Mouse (Mus musculus) heart, embryonic 13.5 days (tissue): Measurements from ENCODE around the gene Mras. TPM values are rescaled to one million over a fixed set of nuclear protein-coding genes. Genes with fewer than 3 reads are reported as not detected.

Source experiments
- ATAC-seq: fragments of 200-750 bp; cut with Nextera tagmentation; 2 replicates; pipeline ENCODE4 v1.8.0; 2017; ENCODE audit warnings: moderate TSS enrichment; ENCODE audit not compliant: insufficient number of reproducible peaks, low FRiP score, low TSS enrichment; ENCODE audit errors: extremely low read depth
- H3K27ac ChIP-seq: fragments of 300-500 bp; sonication (generic); replicated peaks from 2 replicates; pipeline ENCODE4 v1.5.1; 2015; ENCODE audit warnings: moderate library complexity, mild to moderate bottlenecking, inconsistent platforms
- H3K27me3 ChIP-seq: fragments of 300-500 bp; sonication (generic); replicated peaks from 2 replicates; pipeline ENCODE4 v1.6.1; 2015; ENCODE audit warnings: mild to moderate bottlenecking, inconsistent platforms
- H3K36me3 ChIP-seq: fragments of 300-500 bp; sonication (generic); 2 replicates; pipeline ENCODE4 v1.6.1; 2015; ENCODE audit warnings: mild to moderate bottlenecking, inconsistent platforms
- H3K4me1 ChIP-seq: fragments of 300-500 bp; sonication (generic); 2 replicates; pipeline ENCODE4 v1.6.1; 2015; ENCODE audit warnings: inconsistent platforms
- H3K4me2 ChIP-seq: fragments of 300-500 bp; sonication (generic); 2 replicates; pipeline ENCODE4 v1.6.1; 2015; ENCODE audit warnings: inconsistent platforms, mild to moderate bottlenecking, moderate library complexity
- H3K4me3 ChIP-seq: fragments of 300-500 bp; sonication (generic); 2 replicates; pipeline ENCODE4 v1.5.1; 2015; ENCODE audit warnings: moderate library complexity, mild to moderate bottlenecking, inconsistent platforms
- H3K9ac ChIP-seq: fragments of 300-500 bp; sonication (generic); 2 replicates; pipeline ENCODE4 v1.6.1; 2015; ENCODE audit warnings: inconsistent platforms, mild to moderate bottlenecking, moderate library complexity
- H3K9me3 ChIP-seq: fragments of 300-500 bp; sonication (generic); 2 replicates; pipeline ENCODE4 v1.6.1; 2016; ENCODE audit warnings: inconsistent platforms
- whole genome bisulfite sequencing: fragments of 180-500 bp; shearing (Covaris S2); methylation state at CpG from one replicate; pipeline ENCODE4 v1.1.7; 2015; ENCODE audit warnings: mixed read lengths; 5-methylcytosine and 5-hydroxymethylcytosine counted together
- polyA plus RNA-seq: library from polyadenylated mRNA; unstranded; fragments of >200 nt; fragmentation: Nextera tagmentation; extraction: Ambion mirVana; gene quantifications from 2 replicates; pipeline ENCODE4 v1.2.1, GENCODE M21; 2015

Gene Mras
- polyA plus RNA-seq, 1 experiment from 2014 or later: 9.3 TPM

GRCm38 (mm10) chr9:99353390-99353789 is 83.8 kb downstream of the Mras start:
- Histone ChIP-seq H3K4me2 (no peak overlapping the region), H3K36me3 (no peaks in the 10 kb centered on the region), H3K9me3 (no peaks in the 10 kb centered on the region), H3K4me1 (peaks cover 12% of the 10 kb centered on the region), H3K4me3 (no peak overlapping the region), H3K27ac (no peak overlapping the region), H3K9ac (no peak overlapping the region), H3K27me3 (peaks cover 49% of the 10 kb centered on the region)
- no peak for ATAC-seq
- WGBS: 58% methylated on average over 6 of the region's 6 CpGs

DNA sequence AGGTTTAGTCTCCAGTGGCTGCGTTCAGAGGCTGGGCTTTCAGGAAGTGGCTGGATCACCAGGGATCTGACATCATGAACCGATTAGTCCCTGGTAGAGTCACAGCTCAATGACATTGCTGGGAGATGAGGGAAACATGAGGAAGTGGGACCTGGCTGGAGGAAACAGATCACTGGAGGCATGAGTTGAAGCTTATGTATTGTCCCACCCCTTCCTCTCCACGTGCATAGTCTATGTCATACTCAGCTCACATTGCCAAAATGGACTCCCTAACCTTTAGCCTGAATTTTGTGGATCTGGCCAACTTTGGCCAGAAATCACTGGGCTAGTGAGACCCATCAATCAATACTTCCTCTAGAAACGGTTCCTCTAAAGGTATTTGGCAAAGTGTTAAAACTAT is 84.2 kb downstream of the Mras start:
- no peak overlapping the region for H3K9ac ChIP-seq
- H3K4me3 ChIP-seq: no peak overlapping the region
- H3K4me1 ChIP-seq: peaks cover 8% of the 10 kb centered on the region
- no peaks in the 10 kb centered on the region for H3K36me3 ChIP-seq
- H3K4me2 ChIP-seq: no peak overlapping the region
- H3K27me3 ChIP-seq: peaks cover 45% of the 10 kb centered on the region
- WGBS: 42% methylated on average over 4 of the region's 4 CpGs
- H3K9me3 ChIP-seq: no peaks in the 10 kb centered on the region
- no peak for ATAC-seq
- H3K27ac ChIP-seq: no peak overlapping the region

GRCm38 (mm10) chr9:99345351-99345792 is 91.8 kb downstream of the Mras start:
- H3K4me3 ChIP-seq: no peak overlapping the region
- WGBS: 43% methylated on average over 4 of the region's 4 CpGs
- no peak overlapping the region for H3K4me2 ChIP-seq
- no peak overlapping the region for H3K27ac ChIP-seq
- H3K27me3 ChIP-seq: no peaks in the 10 kb centered on the region
- ATAC-seq: no peak
- H3K36me3 ChIP-seq: no peaks in the 10 kb centered on the region
- no peak overlapping the region for H3K9ac ChIP-seq
- H3K9me3 ChIP-seq: no peaks in the 10 kb centered on the region
- peaks cover 7% of the 10 kb centered on the region for H3K4me1 ChIP-seq

DNA sequence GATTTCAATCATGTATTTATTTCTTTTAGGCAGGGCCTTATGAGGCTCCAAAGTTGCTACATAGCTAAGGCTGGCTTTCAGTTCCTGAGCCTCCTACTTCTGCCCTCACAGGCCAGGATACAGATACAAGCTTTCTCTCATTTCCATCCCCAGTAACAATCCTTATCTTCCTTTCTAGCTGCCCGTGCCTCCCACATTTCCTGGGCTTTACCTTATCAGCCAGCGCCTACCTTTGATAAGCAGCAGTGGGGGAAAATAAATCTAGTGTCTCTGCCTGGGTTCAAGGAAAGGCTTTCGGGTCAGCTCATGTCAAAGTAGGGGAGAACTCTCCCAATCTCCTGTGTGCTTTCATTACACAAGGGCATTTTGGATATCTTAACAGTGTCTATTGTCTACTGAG is 95.6 kb downstream of the Mras start:
- Histone ChIP-seq H3K27me3 (no peaks in the 10 kb centered on the region), H3K9ac (no peak overlapping the region), H3K4me2 (no peak overlapping the region), H3K4me3 (no peak overlapping the region), H3K9me3 (no peaks in the 10 kb centered on the region), H3K36me3 (no peaks in the 10 kb centered on the region), H3K27ac (no peak overlapping the region), H3K4me1 (peaks cover 13% of the 10 kb centered on the region)
- 6% methylated on average over 3 of the region's 3 CpGs for WGBS
- no peak for ATAC-seq

DNA sequence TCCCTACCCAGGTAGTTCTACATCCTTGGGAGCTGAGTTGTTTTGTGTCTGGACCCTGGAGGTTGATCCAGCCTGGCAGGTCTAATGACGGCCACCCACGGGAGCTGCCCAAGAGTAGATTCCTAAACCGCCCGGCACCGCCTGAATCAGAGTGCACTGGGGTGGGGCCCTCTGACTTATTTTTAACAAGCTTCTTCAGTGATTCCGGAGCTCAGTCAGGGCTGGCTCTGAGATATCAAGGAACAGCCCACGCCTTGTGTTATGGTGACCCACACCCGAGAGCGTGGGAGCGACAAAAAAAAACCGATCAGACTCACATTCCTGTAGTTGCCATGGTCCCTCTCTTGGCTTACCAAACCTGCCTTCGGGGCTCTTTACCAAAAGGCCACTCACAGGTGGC is 97.1 kb downstream of the Mras start:
- no peaks in the 10 kb centered on the region for H3K9me3 ChIP-seq
- H3K4me3 ChIP-seq: no peak overlapping the region
- H3K27ac ChIP-seq: no peak overlapping the region
- 37% methylated on average over 12 of the region's 12 CpGs for WGBS
- no peak overlapping the region for H3K9ac ChIP-seq
- no peaks in the 10 kb centered on the region; the same call in 1 of the 2 replicates for H3K27me3 ChIP-seq
- no peaks in the 10 kb centered on the region for H3K36me3 ChIP-seq
- peaks cover 13% of the 10 kb centered on the region for H3K4me1 ChIP-seq
- no peak for ATAC-seq
- no peak overlapping the region for H3K4me2 ChIP-seq

DNA sequence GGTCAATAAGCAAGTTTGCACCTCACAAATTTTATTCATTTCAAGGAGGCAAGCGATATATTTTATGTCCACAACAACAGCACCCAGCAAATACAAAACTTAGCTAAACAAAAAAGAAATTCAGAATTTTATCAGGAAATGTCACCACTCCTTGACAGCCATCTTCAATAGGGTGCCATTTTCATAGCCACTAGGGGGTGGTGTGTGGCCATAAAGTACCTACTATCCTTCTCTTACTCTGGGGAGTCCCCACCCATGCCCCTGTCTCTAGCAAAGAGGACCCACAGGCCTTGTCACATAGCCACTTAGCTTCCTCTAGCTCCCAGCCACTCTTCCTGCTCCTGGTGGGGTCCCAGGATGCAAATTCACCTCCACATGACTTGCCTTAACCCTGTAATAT is 98.0 kb downstream of the Mras start:
- Histone ChIP-seq H3K36me3 (no peaks in the 10 kb centered on the region), H3K9me3 (no peaks in the 10 kb centered on the region), H3K4me1 (peaks cover 13% of the 10 kb centered on the region), H3K27me3 (no peaks in the 10 kb centered on the region; the same call in 1 of the 2 replicates), H3K9ac (no peak overlapping the region), H3K4me3 (no peak overlapping the region), H3K4me2 (no peak overlapping the region), H3K27ac (no peak overlapping the region)
- 74% methylated on average over 1 of the region's 1 CpGs for WGBS
- no peak for ATAC-seq

DNA sequence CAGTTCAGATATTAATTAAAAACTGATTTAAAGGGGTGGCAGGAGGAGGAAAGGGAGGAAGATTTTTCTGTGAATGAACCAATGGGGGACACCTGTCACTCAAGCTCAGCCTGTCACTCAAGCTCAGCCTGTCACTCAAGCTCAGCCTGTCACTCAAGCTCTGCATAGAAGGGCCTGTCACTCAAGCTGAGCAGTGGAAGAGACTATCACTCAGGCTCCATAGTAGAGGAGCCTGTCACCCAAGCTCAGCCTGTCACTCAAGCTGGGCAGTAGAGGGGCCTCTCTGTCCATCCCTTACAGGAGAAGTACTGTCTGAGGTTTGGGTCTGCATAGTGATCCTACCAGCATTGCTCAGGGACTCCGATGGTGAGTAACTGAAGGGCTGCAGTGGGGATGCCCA is 98.9 kb downstream of the Mras start:
- H3K27ac ChIP-seq: no peak overlapping the region
- no peak for ATAC-seq
- H3K27me3 ChIP-seq: no peaks in the 10 kb centered on the region; the same call in 1 of the 2 replicates
- H3K4me1 ChIP-seq: peaks cover 13% of the 10 kb centered on the region
- no peak overlapping the region for H3K9ac ChIP-seq
- H3K9me3 ChIP-seq: no peaks in the 10 kb centered on the region
- H3K4me2 ChIP-seq: no peak overlapping the region
- WGBS: 89% methylated on average over 1 of the region's 1 CpGs
- H3K4me3 ChIP-seq: no peak overlapping the region
- H3K36me3 ChIP-seq: no peaks in the 10 kb centered on the region

- H3K9ac ChIP-seq: no peak overlapping the region
- no peaks in the 10 kb centered on the region for H3K36me3 ChIP-seq
- H3K4me2 ChIP-seq: no peak overlapping the region
- 81% methylated on average over 4 of the region's 4 CpGs for WGBS
- no peaks in the 10 kb centered on the region for H3K9me3 ChIP-seq
- no peaks in the 10 kb centered on the region; the same call in none of the 2 replicates for H3K27me3 ChIP-seq
- ATAC-seq: no peak
- H3K4me3 ChIP-seq: no peak overlapping the region
- H3K27ac ChIP-seq: no peak overlapping the region
- peaks cover 9% of the 10 kb centered on the region for H3K4me1 ChIP-seq
These were observed 100.6 kb downstream of the Mras start for GRCm38 (mm10) chr9:99336538-99336937.

Other genes with a start within 250 kb of the Mras start
- gene Faiml, start 200.1 kb downstream of the Mras start, polyA plus RNA-seq: not detected in 2 replicates
- 21.2 and 24.5 TPM in 2 replicates for gene Cep70, start 194.0 kb downstream of the Mras start, polyA plus RNA-seq
- gene Esyt3, start 78.8 kb downstream of the Mras start, polyA plus RNA-seq: 0.09 and 0.11 TPM in 2 replicates
- not detected in 2 replicates for gene Nme9, start 14.1 kb upstream of the Mras start, polyA plus RNA-seq
- 18.0 and 19.4 TPM in 2 replicates for gene Armc8, start 131.5 kb upstream of the Mras start, polyA plus RNA-seq
- gene Dbr1, start 138.4 kb upstream of the Mras start, polyA plus RNA-seq: 16.3 and 17.3 TPM in 2 replicates
- not detected in 2 replicates for gene A4gnt, start 175.1 kb upstream of the Mras start, polyA plus RNA-seq
- gene Dzip1l, start 192.1 kb upstream of the Mras start, polyA plus RNA-seq: 16.8 and 19.5 TPM in 2 replicates